Mouse (Mus musculus): Measurements from ENCODE around the gene Atg9b.
"Not testable (repeated sequence)": the region's sequence is repeated elsewhere in the genome, so short reads cannot be mapped to it uniquely, and the experiment has no call there.

Gene Atg9b

DNA sequence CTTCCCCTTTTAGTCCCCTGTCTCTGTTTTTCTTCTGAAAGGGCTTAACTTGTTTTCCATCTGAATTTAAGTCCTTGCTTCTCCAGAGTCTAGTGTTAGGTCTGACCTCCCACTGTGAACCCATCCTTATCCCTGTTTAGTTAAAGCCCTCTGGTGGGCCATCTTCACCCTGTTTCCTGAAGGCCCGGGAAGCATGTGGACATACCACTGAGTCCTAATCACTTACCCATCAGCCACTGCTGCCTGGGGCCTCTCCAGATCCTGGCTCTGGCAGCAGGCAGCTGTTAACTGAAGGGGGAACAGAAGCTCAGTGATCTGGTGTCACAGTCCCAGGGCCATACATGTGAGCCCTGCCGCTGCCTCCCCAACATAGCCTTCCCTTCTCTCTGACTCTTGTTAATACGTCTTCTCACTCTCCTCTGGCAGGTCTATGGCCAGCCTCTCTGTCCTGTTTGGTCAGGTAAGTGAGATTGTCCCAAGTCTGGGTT is 13.5 kb upstream of the Atg9b start:
- no peak for DNase-seq (ENCODE audit: low read depth, low spot score)

DNA sequence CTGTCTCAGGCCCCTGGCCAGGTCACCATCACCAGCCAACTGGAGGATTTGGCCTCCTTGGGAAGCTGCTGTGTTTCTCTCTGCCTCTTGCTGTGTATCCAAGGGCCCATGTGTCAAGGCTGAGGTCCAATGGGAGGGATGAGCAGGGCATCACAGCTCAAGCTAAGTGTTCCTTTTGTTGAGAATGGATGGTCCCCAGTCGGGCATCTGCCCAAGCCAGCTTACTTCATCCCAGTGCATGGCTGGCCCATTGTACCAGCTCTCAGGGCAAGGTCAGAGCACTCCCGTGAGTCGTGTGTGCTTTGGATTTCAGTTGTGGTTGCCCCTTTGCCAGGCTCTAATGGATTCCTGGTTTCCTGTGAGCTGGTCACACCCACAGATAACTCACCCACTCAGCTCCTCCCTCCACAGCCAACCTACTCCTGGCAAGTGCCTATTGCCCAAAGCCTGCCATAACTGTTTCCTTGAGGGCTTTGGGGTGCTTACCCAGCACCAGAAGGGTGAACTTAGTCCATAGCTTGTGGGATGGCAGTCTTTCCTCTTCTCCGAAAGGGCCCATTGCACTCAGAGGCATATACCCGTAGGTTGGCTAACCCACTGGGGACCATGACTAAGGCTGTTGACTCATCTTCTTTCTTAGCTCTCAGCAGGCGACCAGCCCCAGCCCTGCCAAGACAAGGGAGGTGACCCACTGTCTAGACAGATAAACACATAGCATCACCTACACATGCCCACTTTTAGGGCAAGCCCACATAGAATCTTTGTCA is 12.8 kb upstream of the Atg9b start:
- no peak for DNase-seq (ENCODE audit: low read depth, low spot score)

GRCm38 (mm10) chr5:24401969-24402368 is 10.0 kb upstream of the Atg9b start:
- no peak for DNase-seq (ENCODE audit: low read depth, low spot score)

GRCm38 (mm10) chr5:24400911-24401605 is 9.1 kb upstream of the Atg9b start:
- no peak for DNase-seq (ENCODE audit: low read depth, low spot score)

GRCm38 (mm10) chr5:24400362-24400761 is 8.4 kb upstream of the Atg9b start:
- no peak for DNase-seq (ENCODE audit: low read depth, low spot score)

DNA sequence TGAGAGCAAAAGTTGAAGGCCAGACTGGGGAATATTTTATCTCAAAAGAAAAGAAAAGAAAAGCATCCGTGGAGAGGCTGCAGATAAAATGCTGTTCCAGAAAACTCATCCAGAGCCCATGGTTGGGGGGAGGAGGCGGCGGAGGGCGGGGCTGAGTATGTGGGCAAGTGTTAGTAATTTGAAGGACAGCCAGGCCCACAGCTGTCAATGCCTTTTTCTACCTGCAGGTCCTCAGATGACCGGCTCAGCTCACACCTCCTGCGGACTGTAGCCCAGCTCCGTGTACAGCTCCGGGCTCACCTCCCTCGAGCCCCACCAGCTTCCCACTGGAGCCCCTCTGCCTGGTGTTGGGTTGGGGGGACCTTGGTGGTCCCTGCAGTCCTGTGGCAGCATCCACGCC is 7.7 kb upstream of the Atg9b start:
- DNase-seq (ENCODE audit: low read depth, low spot score), result no peak

DNA sequence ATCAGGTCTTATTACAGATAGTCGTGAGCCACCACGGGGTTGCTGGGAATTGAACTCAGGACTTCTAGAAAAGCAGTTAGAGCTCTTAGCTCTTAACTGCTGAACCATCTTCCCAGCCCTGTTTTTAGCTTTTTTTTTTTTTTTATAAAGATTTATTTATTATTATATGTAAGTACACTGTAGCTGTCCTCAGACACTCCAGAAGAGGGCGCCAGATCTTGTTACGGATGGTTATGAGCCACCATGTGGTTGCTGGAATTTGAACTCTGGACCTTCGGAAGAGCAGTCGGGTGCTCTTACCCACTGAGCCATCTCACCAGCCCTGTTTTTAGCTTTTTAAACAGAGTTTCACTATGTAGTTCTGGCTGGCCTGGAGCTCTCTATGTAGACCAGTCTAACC is 4.3 kb upstream of the Atg9b start:
- DNase-seq (ENCODE audit: low read depth, low spot score), result not testable (repeated sequence)

DNA sequence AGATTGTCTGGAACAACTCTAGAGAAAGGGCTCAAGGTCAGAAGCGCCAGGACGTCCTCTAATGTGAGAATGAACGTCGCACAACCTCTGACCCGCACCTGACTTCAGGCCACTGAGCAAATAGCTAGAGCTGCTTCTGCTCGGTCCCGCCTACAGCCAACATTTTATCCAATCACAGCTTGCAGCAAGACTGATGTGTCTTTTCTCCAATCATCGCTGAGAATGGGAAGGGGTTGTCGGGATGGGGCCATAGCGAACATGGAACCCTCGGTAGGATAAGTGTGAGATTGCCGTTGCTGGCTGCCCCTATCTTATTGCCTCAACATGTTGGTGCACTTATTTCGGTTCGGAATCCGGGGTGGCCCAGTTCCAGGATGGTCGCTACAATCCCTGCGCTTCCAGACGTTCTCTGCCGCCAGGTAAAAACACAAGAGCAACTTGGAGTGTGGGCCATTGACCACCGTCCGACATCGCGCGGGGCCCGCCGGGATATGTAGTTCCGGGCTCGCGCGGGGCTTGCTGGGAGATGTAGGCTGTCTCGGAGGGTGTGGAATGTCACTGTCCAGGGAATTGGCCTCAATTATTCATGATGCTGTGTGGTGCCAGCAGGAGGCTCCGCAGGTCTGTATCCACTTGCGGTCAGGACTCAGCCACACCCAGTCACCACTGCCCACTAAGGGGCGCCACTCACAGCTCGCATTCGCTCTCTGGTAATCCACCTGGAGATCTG is 2.4 kb upstream of the Atg9b start:
- peak; percentile 95 for DNase-seq (ENCODE audit: low read depth, low spot score)

DNA sequence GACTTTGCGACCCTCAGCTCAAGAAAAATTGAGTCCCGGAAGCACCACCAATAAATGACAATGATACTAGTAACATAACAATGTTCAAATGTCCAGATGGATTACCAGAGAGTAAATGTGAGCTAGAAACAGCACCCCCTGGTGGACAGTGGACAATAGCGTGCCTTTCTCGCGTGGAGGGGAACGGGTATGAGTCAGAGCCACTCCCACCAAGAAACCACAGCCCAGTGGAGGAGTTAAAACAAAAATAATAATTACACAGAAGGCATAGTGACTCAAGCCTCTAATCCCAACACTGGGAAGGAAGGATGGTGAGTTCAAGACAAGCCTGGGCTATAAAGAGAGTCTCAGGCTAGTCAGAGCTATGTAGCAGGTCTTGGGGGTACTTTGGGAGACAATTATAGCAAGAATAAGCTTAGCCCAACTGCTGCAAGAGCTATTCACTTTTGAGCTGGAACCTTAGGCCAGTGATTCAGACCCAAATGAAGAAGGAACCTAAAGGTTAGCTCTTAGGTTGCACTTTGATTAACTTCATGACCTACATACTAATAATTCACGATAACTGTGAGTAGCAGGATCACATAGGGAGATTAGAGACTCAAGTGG is 1.6 kb upstream of the Atg9b start, which contains the start of gene Abcb8:
TSS of gene Abcb8 (plus strand) at position 272 of the 606 bp plus-strand sequence.
- peak; percentile 88 for DNase-seq (ENCODE audit: low read depth, low spot score)

- no peak for DNase-seq (ENCODE audit: low read depth, low spot score)
Measured at GRCm38 (mm10) chr5:24392724-24393123, 781 bp upstream of the Atg9b start.

GRCm38 (mm10) chr5:24389658-24390020 is 2.3 kb downstream of the Atg9b start:
- DNase-seq (ENCODE audit: low read depth, low spot score), result no peak

DNA sequence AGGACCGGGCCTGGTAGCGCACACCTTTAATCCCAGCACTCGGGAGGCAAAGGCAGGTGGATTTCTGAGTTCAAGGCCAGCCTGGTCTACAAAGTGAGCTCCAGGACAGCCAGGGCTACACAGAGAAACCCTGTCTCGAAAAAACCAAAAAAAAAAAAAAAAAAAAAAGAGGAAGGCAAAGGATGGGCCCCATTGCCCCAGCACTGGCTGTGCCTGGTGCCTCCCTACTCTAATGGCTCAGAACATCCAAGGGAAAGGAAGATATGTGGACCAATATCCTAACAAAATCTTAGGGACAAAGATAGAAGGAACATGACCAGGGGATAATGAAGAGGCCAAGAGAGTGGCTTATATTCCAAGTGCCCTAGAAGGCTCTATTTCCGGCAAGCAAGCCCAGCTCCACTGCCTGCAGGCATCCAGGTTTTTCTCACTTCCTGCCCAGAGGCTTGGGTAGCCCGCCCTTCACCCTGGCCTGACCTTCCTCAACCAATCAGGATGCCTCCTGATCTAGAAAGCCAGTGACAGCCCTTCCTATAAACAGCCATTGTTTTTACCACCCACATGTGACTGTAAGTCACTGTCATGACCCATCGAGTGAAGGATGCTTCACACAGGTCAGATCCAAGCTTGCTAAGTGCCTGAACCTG is 2.8 kb downstream of the Atg9b start:
- DNase-seq (ENCODE audit: low read depth, low spot score), result peak; percentile 76

GRCm38 (mm10) chr5:24388246-24388915 is 3.6 kb downstream of the Atg9b start:
- DNase-seq (ENCODE audit: low read depth, low spot score), result no peak

GRCm38 (mm10) chr5:24387264-24388241 is 4.4 kb downstream of the Atg9b start:
- DNase-seq (ENCODE audit: low read depth, low spot score), result peak; percentile 72

DNA sequence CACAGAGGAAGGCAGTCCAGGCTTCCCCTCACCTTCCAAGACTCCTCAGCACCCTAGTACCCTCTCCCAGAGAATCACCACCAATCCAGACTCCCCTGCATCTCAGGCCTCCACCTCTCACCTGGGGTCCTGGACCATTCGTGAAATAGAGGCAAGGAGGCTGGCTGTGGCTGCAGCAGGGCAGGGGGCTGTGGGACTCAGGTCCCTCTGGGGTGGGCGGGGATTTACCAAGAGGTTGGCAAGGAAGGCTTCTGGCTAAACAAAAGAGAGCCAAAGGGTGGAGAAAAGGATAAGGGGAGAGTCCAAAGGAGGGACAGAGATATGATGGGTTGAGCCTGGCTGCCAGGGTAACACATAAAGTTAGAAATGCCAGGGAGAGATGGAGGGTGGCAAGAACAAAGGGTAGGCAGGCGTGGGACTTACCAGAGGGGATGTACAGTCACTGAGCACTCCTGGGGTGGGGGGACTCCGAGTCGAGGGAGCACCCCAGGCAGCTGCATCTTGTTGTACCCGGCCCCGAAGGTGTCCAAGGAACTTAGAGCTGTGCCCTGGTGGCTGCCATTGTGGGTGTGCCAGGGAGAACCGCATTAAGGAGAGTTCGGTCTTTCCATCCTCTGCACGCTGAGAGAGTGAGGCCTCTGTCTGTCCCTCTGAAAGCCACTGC is 5.9 kb downstream of the Atg9b start:
- DNase-seq (ENCODE audit: low read depth, low spot score), result no peak

DNA sequence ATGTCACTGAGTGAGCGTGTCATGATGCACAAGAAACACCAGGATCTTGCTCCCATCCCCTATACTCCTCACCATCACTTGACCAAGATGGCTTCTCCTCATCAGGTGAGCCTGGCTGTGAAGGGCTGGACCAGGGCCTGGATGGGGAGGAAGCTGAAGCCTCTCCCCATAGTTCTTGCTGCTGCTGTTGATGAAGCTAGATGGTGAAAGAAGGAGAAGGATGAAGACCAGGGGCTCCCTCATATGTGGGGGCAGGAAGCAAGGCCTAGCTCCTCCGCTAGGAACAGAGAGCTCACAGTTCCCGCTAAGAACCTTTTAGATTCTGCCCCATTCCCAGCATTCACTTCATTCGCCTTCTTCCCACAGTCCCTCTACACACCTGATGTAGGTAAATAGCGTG is 6.6 kb downstream of the Atg9b start:
- no peak for DNase-seq (ENCODE audit: low read depth, low spot score)

DNA sequence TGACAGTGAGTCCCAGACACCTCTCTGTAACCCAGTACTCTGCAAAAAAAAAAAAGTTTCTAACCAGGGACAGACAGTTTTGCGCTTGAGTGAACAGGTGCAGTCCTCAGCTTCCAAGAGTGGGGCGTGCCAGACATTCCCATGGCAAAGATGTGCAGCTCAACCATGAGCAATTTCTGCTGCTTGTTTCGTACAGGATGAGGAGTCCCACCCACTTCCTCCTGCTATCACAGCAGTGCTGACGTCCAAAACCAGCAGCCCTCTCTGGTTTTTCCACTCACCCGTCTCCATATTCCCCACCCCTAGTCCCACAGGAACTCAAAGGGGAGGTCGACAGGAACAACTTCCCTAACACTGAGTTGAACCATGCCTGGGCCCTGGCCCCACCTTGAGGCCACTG is 7.5 kb downstream of the Atg9b start:
- DNase-seq (ENCODE audit: low read depth, low spot score), result peak; percentile 79

GRCm38 (mm10) chr5:24383026-24383859 is 8.7 kb downstream of the Atg9b start:
- DNase-seq (ENCODE audit: low read depth, low spot score), result peak; percentile 93

All from CD4-positive helper T cell, adult 2 months (primary cell).